Mouse (Mus musculus) heart, embryonic 11.5 days (tissue): ENCODE data around the gene Ttk. TPM values are rescaled to one million over a fixed set of nuclear protein-coding genes. Genes with fewer than 3 reads are reported as not detected.

Source experiments
- ATAC-seq: fragments of 200-750 bp; cut with Nextera tagmentation; replicated peaks from 2 replicates; pipeline ENCODE4 v1.8.0; 2017; ENCODE audit warnings: moderate library complexity; ENCODE audit not compliant: insufficient number of reproducible peaks, low FRiP score, low TSS enrichment
- H3K27ac ChIP-seq: fragments of 300-500 bp; sonication (generic); 2 replicates; pipeline ENCODE4 v1.5.1; 2014; ENCODE audit warnings: mild to moderate bottlenecking, low read depth, low read length
- H3K27me3 ChIP-seq: fragments of 300-500 bp; sonication (generic); 2 replicates; pipeline ENCODE4 v1.6.1; 2014; ENCODE audit warnings: mild to moderate bottlenecking, low read length, mixed read lengths; ENCODE audit not compliant: control insufficient read depth, insufficient read depth
- H3K36me3 ChIP-seq: fragments of 300-500 bp; sonication (generic); 2 replicates; pipeline ENCODE4 v1.6.1; 2014; ENCODE audit warnings: mild to moderate bottlenecking, low read length, moderate library complexity, mixed read lengths; ENCODE audit not compliant: control insufficient read depth, insufficient read depth
- H3K4me1 ChIP-seq: fragments of 300-500 bp; sonication (generic); 2 replicates; pipeline ENCODE4 v1.6.1; 2014; ENCODE audit warnings: low read length; ENCODE audit not compliant: control insufficient read depth, insufficient read depth
- H3K4me2 ChIP-seq: fragments of 300-500 bp; sonication (generic); 2 replicates; pipeline ENCODE4 v1.6.1; 2014; ENCODE audit warnings: mild to moderate bottlenecking, moderate library complexity
- H3K4me3 ChIP-seq: fragments of 300-500 bp; sonication (generic); 2 replicates; pipeline ENCODE4 v1.5.1; 2014; ENCODE audit warnings: low read depth, low read length
- H3K9ac ChIP-seq: fragments of 300-500 bp; sonication (generic); 2 replicates; pipeline ENCODE4 v1.6.1; 2014; ENCODE audit warnings: mild to moderate bottlenecking, low read depth, low read length, moderate library complexity
- H3K9me3 ChIP-seq: fragments of 300-500 bp; sonication (generic); replicated peaks from 2 replicates; pipeline ENCODE4 v1.6.1; 2016; ENCODE audit warnings: low read length; ENCODE audit not compliant: control insufficient read depth
- WGBS: fragments of 180-500 bp; shearing (Covaris S2); extraction: QIAGEN DNeasy Blood & Tissue Kit; methylation state at CpG from one replicate; pipeline ENCODE4 v1.1.7; 2014; ENCODE audit not compliant: insufficient replicate concordance; 5-methylcytosine and 5-hydroxymethylcytosine counted together
- polyA plus RNA-seq: library from polyadenylated mRNA; unstranded; fragments of >200 nt; fragmentation: Nextera tagmentation; extraction: Ambion mirVana; gene quantifications from 2 replicates; pipeline ENCODE4 v1.2.1, GENCODE M21; 2014

The Ttk gene
- polyA plus RNA-seq, 1 experiment from 2014 or later = 20.4 TPM

- WGBS = 70% methylated on average over 6 of the region's 6 CpGs
- ATAC-seq = no peak
- Histone ChIP-seq H3K4me2 (no peak overlapping the region), H3K36me3 (no peaks in the 10 kb centered on the region), H3K9me3 (no peaks in the 10 kb centered on the region), H3K27ac (no peak overlapping the region), H3K27me3 (no peaks in the 10 kb centered on the region), H3K9ac (no peak overlapping the region), H3K4me1 (no peaks in the 10 kb centered on the region), H3K4me3 (no peak overlapping the region)
Observed at GRCm38 (mm10) chr9:83882191-83882590, 47.7 kb downstream of the Ttk start.

GRCm38 (mm10) chr9:83886149-83886548 is 51.7 kb downstream of the Ttk start:
- no peaks in the 10 kb centered on the region for H3K27me3 ChIP-seq
- no peak overlapping the region for H3K4me3 ChIP-seq
- H3K9me3 ChIP-seq = no peaks in the 10 kb centered on the region
- no peaks in the 10 kb centered on the region for H3K36me3 ChIP-seq
- no peaks in the 10 kb centered on the region for H3K4me1 ChIP-seq
- no peak for ATAC-seq
- H3K4me2 ChIP-seq = no peak overlapping the region
- H3K9ac ChIP-seq = no peak overlapping the region
- no peak overlapping the region for H3K27ac ChIP-seq

- no peak overlapping the region for H3K27ac ChIP-seq
- no peaks in the 10 kb centered on the region for H3K9me3 ChIP-seq
- ATAC-seq = no peak
- no peak overlapping the region for H3K9ac ChIP-seq
- no peaks in the 10 kb centered on the region for H3K27me3 ChIP-seq
- H3K36me3 ChIP-seq = no peaks in the 10 kb centered on the region
- WGBS = 76% methylated on average over 5 of the region's 5 CpGs
- H3K4me1 ChIP-seq = no peaks in the 10 kb centered on the region
- H3K4me2 ChIP-seq = no peak overlapping the region
- no peak overlapping the region for H3K4me3 ChIP-seq
Observed at GRCm38 (mm10) chr9:83888214-83888613, 53.7 kb downstream of the Ttk start.

- no peaks in the 10 kb centered on the region for H3K4me1 ChIP-seq
- no peak for ATAC-seq
- no peaks in the 10 kb centered on the region for H3K36me3 ChIP-seq
- no peak overlapping the region for H3K4me2 ChIP-seq
- H3K4me3 ChIP-seq = no peak overlapping the region
- no peaks in the 10 kb centered on the region for H3K27me3 ChIP-seq
- 60% methylated on average over 8 of the region's 8 CpGs for WGBS
- no peaks in the 10 kb centered on the region for H3K9me3 ChIP-seq
- no peak overlapping the region for H3K9ac ChIP-seq
- no peak overlapping the region for H3K27ac ChIP-seq
Observed at GRCm38 (mm10) chr9:83893073-83893472, 58.6 kb downstream of the Ttk start.

GRCm38 (mm10) chr9:83893767-83894330 is 59.4 kb downstream of the Ttk start:
- H3K4me2 ChIP-seq = no peak overlapping the region
- no peaks in the 10 kb centered on the region for H3K27me3 ChIP-seq
- H3K4me1 ChIP-seq = no peaks in the 10 kb centered on the region
- H3K27ac ChIP-seq = no peak overlapping the region
- H3K9me3 ChIP-seq = no peaks in the 10 kb centered on the region
- H3K9ac ChIP-seq = no peak overlapping the region
- H3K36me3 ChIP-seq = no peaks in the 10 kb centered on the region
- no peak overlapping the region for H3K4me3 ChIP-seq
- WGBS = 84% methylated on average over 4 of the region's 4 CpGs
- no peak for ATAC-seq

- no peaks in the 10 kb centered on the region for H3K9me3 ChIP-seq
- ATAC-seq = no peak
- no peaks in the 10 kb centered on the region for H3K4me1 ChIP-seq
- H3K4me2 ChIP-seq = no peak overlapping the region
- no peak overlapping the region for H3K27ac ChIP-seq
- no peaks in the 10 kb centered on the region for H3K27me3 ChIP-seq
- no peaks in the 10 kb centered on the region for H3K36me3 ChIP-seq
- no peak overlapping the region for H3K4me3 ChIP-seq
- H3K9ac ChIP-seq = no peak overlapping the region
- 75% methylated on average over 2 of the region's 2 CpGs for WGBS
Observed at GRCm38 (mm10) chr9:83902086-83902485, 67.6 kb downstream of the Ttk start.

- Histone ChIP-seq H3K4me3 (no peak overlapping the region), H3K27me3 (no peaks in the 10 kb centered on the region), H3K4me1 (no peaks in the 10 kb centered on the region), H3K4me2 (no peak overlapping the region), H3K9ac (no peak overlapping the region), H3K36me3 (no peaks in the 10 kb centered on the region), H3K27ac (no peak overlapping the region), H3K9me3 (no peaks in the 10 kb centered on the region)
- no peak for ATAC-seq
- WGBS = 64% methylated on average over 4 of the region's 4 CpGs
Observed at GRCm38 (mm10) chr9:83905820-83906219, 71.3 kb downstream of the Ttk start.

- 66% methylated on average over 3 of the region's 3 CpGs for WGBS
- no peaks in the 10 kb centered on the region for H3K36me3 ChIP-seq
- H3K27ac ChIP-seq = no peak overlapping the region
- no peak for ATAC-seq
- H3K4me1 ChIP-seq = no peaks in the 10 kb centered on the region
- no peaks in the 10 kb centered on the region for H3K27me3 ChIP-seq
- H3K4me2 ChIP-seq = no peak overlapping the region
- H3K9ac ChIP-seq = no peak overlapping the region
- H3K9me3 ChIP-seq = no peaks in the 10 kb centered on the region
- H3K4me3 ChIP-seq = no peak overlapping the region
Observed at GRCm38 (mm10) chr9:83907017-83907416, 72.5 kb downstream of the Ttk start.

GRCm38 (mm10) chr9:83909836-83910235 is 75.3 kb downstream of the Ttk start:
- Histone ChIP-seq H3K9me3 (no peaks in the 10 kb centered on the region), H3K36me3 (no peaks in the 10 kb centered on the region), H3K4me3 (no peak overlapping the region), H3K27me3 (no peaks in the 10 kb centered on the region), H3K4me1 (no peaks in the 10 kb centered on the region), H3K27ac (no peak overlapping the region), H3K4me2 (no peak overlapping the region), H3K9ac (no peak overlapping the region)
- no peak for ATAC-seq
- WGBS = 81% methylated on average over 2 of the region's 2 CpGs
